Mouse (Mus musculus) left cerebral cortex, postnatal 25 days (tissue): ENCODE results near the gene Slc12a5. TPM values are rescaled to one million over a fixed set of nuclear protein-coding genes. Genes with fewer than 3 reads are reported as not detected.

ENCODE experiments used
- DNase-seq, 2 experiments: peaks; one replicate each; pipeline ENCODE4 v3.0.0; 2022; ENCODE audit warnings: low spot score in 2 of 2, mixed read lengths in 1 of 2
- intact Hi-C: fragments of 180-260 bp; cut with DNase I; formaldehyde crosslinking; loops from one replicate; pipeline ENCODE4 v1.15.1; 2025
- total RNA-seq, 2 experiments: library from RNA; stranded (reverse); gene quantifications; 2 replicates each; pipeline ENCODE4 v1.2.3; 2021

Gene Slc12a5
- total RNA-seq, 2 experiments from 2014 or later: 546 to 551 TPM

DNA sequence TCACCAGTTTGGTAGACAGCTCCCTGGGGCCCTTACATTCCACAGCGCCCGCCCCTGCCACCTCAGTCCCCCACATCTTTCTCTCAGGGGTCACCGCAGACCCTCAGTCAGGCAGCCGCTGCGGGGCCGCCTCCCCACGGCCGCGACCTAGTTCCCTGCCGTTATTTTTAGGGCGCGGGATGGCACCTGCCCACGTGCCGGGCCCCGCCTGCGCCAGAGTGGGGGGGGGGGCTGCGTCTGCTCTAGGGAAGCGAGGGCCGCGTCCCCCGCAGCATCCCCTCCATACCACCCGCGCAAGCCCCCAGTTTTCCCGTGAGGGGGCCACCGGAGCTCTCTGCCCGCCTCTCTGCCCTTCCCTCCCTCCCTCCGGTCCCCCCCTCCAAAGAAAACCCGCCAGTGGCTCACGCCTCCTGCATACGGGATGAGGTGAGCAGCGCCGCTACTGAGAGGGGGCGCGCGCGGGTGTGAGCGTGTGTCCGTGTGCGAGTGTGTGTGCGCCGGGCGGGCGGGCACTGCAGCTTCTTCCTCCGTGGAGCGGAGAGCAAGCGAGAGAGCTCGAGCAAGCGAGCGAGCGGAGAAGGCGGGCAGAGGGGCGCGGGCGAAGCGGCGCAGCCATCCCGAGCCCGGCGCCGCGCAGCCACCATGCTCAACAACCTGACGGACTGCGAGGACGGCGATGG is 7.3 kb downstream of the Slc12a5 start:
- DNase-seq: peak; percentile 85 to 91
- intact Hi-C loops: loop anchor here (1.0 to 2.0 kb wide), 4 partner anchors 26 to 321 kb away; partner anchors contain the start of gene Ncoa5

DNA sequence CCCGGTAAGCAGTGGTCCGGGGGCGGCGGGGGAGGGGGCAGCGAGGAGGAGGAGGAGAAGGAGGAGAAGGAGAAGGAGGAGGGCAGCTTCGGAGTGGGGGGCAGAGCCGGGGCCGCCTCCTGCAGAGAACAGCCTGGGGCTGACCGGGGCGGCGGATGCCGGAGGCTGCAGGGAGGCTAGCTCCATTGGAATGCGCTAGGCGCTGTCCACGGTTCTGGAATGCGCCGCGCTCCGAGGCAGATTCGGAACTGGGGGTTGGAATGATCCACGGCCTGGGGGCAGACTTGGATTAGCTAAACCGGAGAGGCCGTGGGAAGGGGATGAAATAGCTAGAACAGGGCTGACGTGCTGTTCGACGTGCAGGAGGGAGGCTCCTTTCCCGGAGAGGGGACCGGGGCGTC is 7.8 kb downstream of the Slc12a5 start:
- intact Hi-C loops: loop anchor here (1.0 to 2.0 kb wide), 4 partner anchors 26 to 320 kb away; partner anchors contain the start of gene Ncoa5
- DNase-seq: peak; percentile 54 to 56

DNA sequence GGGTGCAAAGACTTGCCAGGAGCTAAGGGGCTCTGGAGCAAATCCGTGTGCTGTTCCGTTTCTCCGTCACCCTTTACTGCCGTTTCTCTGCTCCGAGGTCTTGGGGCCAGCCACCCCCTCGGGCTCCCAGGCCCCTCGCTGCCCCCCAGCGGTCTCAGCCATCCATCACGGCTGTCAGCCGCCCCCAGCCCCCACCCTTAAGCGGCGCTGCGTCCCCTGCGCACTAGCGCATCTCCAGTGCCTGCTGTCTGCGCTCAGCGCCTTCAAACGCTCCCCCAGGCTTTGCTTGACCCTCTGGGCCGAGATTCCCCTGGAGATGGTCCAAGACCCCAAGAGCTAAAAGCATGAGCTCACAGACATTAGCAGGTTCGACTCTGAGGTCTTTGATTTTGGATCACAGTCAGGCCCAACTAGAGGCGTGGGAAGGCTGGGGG is 8.8 kb downstream of the Slc12a5 start:
- peak; percentile 51 to 72 for DNase-seq
- intact Hi-C loops: loop anchor here (2.0 kb wide), 1 partner anchor 319 kb away; no protein-coding TSS in a partner anchor

DNA sequence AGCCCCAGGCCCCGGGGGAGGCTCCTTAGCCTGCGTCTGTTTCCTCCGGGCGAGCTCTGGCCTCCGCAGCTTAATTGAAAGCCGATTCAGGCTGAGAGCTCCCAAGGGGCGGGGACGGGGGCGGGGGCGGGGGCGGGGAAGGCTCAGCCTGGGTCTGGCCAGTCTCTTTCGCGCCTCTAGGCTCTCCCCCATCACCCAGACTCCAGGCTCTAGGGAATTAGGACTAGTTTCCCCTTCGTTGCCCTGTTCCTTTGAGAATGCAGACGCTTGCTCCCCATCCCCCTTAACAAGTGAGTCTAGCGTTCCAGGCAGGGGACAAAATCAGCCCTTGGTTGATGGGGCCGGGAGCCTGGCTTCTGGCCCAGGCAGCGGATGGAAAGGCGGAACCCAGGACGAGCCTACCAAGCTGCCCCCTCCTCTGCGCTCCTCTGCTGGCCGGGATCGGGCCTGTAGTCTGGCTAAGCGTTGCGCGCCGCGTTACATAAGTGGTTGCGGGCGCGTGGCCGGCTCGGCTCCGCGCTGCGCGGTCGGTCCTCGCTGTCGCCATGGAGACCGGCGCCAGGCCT is 10.1 kb downstream of the Slc12a5 start:
- peak; percentile 81 for DNase-seq

DNA sequence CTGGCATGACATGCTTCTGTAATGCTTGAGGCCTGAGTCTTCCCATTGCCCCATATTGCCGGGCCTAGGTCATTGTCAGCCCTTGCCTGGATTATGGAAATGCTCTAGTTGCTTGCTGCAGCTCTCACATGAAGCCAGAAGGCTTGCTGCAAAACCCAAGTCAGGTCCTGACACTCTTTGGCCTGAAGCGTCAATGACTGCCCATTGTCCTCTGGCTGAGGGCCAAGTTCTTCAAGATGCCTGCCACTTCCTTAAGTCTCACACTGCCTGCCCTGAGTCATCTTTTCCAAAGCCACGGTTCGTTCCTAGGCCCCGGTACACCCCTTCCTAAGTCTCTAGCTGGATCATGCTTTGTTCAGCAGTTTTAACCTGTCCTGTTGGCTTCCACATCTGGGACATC is 12.0 kb downstream of the Slc12a5 start:
- no peak for DNase-seq
- intact Hi-C loops: no loop called here

More for the DNA sequence above, 10.1 kb downstream of the Slc12a5 start:
- intact Hi-C loops: no loop called here

DNA sequence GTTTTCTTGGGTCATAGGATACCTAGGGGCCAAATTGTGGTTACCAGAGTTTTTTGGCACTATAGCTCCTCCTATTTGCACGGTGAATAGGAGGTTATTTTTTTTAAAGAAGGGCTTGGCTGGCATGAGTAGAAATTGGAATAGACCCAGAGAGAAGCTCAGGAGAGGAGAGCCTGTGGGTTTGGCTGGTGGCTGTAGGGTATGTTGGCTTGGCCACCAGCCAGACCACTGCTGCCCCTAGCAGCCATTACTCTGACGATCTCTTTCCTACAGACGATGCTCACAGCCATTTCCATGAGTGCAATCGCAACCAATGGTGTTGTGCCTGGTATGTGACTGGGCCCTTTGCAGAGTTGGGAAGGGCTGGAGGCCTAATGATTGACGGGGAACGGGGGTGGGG is 15.0 kb downstream of the Slc12a5 start:
- intact Hi-C loops: no loop called here
- no peak for DNase-seq

DNA sequence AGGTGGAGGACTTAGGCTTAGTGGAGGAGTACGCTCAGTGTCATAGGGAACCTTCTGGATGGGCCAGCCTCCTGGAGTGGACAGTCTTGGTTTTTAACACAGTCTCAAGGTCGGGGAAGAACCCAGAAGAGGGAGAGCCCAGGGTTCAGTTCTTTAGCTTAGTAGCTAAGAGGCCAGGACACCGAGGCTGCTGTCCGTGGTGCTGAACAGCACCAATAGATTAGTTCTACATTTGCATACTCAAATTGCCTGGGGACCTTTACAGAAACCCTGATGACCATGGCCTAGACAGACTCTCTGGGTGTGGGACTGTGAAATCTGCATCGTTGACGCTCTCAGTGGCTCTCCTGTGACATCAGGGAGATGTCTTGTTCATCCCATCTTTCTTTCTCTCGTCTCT is 19.1 kb downstream of the Slc12a5 start:
- no peak for DNase-seq
- intact Hi-C loops: no loop called here

DNA sequence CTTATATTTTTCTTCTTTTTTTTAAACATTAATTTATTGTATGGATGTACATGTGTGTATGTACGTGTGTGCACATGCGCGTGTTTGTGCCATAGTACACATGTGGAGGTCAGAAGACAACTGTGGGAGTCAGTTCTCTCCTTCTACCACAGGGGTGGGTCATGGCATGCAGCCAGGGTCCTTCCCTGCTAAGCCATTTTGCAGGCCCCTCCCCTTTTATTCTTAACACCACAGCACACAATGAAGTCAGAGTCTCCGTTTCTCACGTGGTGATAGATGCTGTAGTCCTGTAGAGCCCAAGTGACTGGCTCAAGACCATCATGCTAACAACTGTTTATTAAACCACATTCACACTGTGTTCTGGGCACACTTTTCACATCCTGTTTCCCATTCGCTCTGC is 25.4 kb downstream of the Slc12a5 start:
- DNase-seq: no peak
- intact Hi-C loops: no loop called here

DNA sequence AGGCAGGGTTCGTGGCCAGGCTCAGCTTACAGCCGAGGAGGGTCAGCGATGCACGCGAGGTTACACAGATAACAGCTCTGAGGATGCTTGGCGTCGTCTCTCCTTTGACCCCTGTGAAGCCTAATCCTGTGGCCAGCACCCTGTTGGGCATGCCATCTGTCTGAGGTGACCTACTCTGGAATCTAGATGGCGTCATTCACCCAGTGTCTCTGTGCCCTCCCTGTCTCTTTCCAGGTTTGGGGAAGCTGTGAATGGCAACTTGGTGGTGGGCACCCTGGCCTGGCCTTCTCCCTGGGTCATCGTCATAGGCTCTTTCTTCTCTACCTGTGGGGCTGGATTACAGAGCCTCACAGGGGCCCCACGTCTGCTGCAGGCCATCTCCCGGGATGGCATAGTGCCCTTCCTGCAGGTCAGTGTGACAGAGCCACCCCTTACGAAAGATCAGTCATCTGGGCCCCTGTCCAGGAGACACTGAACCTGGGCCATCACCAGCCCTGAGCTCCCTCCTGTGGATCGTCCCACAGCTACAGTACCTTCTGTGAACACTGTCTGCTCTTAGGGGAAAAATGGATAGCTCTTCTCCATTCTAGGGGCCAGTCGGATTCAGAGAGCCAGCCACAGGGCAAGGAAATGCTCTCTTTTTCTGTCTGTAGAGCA is 25.9 kb downstream of the Slc12a5 start:
- intact Hi-C loops: no loop called here
- DNase-seq: no peak

DNA sequence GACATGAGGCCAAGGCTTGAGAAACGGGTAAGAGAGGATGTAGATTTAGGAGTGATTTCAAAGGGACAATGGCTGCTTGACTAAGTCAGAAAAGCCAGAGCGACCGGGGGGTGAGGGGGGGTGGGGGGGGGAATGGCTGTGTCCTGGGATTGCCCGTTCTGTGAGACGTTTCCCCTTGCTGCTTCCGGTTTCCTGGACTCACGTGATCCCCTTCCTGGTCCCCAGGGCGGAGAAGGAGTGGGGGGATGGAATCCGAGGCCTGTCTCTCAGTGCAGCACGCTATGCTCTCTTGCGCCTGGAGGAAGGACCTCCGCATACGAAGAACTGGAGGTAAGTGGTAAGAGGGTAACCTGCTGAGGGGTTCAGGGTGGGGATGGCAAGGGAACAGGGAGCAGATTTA is 28.2 kb downstream of the Slc12a5 start:
- intact Hi-C loops: no loop called here
- no peak for DNase-seq

DNA sequence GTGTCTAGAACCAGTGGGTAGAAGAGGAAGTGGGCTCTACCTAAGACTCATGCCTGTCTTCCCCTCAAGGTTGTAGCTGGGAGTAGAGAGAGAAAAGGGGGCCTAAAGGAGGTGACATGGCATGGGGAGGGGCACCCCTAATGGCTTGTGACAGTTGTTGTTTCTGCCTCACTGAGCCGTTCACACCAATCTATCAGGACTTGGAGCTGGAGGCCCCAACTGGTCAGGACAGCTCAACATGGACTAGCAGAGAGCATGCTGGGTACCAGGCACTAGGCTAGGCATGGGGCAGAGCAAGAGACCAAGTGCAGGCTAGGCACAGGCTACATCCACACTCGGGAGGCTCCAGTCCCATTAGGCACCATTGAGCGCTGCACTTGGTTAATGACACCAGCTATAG is 30.5 kb downstream of the Slc12a5 start:
- DNase-seq: no peak
- intact Hi-C loops: no loop called here

DNA sequence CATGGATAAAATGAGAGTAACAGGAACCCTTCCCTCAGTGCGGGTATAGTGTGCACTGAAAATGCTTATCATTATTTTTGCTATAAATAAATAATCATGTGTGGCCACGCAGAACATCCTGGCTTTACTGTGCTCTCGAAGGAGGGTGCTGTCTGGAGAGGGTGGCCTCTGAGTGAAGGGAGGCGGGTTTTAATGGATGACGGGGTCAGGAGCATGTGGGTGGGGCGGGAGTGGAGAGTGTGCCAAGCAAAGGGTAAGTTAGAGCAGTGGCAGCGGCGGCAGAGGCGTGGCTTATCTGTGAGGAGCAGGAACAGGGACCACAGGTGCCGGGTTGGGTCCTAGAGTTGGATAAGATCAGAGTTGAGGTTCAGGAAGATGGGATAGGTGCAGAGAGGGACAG is 31.2 kb downstream of the Slc12a5 start:
- intact Hi-C loops: no loop called here

DNA sequence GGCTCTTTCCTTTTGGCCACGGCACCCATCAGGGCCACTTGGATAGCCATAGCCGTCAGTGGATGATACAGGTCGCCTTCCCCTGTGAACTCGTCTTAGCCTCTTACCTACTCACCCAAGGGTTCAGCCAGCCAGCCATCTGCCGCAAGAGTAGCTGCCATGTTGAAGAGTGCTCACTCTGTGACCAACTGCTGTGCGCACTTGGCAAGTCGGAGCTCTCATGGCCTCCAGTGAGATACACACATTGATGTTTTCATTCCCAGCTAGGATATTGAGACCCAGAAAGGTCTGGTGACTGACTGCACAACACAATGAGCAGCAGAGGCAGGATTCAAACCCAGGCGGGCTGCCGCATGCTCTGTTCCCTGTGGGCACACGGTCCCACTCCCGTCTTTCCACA is 33.6 kb downstream of the Slc12a5 start:
- no peak for DNase-seq
- intact Hi-C loops: loop anchor here (1.0 kb wide), 1 partner anchor 26 kb away; no protein-coding TSS in a partner anchor

More for the DNA sequence above, 31.2 kb downstream of the Slc12a5 start:
- no peak for DNase-seq

DNA sequence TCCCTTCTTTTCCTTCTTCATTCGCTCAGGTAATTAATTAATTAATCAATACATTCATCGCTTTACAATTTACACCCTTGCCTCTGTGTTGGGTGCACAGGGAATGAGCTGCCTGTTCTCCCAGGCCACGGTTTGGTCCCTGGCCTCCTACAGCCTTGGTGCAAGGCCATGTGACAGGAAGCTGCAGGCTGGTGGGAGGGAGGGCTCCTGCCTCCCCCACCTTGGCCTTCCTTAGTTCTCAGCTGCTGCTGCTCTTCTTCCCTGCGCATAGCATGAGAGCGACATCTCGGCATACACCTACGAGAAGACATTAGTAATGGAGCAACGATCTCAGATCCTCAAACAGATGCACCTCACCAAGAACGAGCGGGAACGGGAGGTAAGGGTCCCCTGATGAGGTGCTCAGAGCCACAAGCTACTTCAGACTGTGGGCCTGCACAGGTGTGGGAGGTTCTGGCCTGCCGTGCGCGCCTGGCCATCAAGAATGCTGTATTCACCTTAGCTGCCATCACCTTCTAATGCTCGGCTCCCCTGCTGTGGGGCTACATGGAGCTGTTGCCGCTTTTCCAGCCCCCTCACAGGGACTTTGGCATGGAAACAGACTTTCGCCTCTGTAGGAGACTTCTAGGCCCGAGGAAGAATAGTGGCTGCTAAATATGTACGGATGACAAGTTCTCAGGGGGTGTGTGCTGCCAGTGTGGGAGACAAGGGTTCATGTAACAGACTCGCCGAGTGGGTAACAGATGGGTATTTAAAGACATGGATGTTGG is 34.2 kb downstream of the Slc12a5 start:
- DNase-seq: peak; percentile 62 to 94
- intact Hi-C loops: loop anchor here (1.0 kb wide), 1 partner anchor 27 kb away; no protein-coding TSS in a partner anchor

DNA sequence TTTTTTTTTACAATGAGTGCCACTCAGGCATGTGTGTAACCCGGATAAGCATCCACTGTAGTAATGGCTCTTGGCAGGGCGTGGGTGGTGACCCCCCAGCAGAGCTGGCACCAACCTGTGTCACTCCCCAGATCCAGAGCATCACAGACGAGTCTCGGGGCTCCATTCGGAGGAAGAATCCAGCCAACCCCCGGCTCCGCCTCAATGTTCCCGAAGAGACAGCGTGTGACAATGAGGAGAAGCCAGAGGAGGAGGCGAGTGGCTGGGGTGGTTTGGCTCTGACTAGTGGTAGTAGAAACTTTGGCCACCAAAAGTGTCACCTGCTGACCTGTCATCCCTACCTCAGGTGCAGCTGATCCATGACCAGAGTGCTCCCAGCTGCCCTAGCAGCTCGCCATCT is 35.4 kb downstream of the Slc12a5 start:
- DNase-seq: peak in 1 of 2 experiments; percentile 59
- intact Hi-C loops: no loop called here

DNA sequence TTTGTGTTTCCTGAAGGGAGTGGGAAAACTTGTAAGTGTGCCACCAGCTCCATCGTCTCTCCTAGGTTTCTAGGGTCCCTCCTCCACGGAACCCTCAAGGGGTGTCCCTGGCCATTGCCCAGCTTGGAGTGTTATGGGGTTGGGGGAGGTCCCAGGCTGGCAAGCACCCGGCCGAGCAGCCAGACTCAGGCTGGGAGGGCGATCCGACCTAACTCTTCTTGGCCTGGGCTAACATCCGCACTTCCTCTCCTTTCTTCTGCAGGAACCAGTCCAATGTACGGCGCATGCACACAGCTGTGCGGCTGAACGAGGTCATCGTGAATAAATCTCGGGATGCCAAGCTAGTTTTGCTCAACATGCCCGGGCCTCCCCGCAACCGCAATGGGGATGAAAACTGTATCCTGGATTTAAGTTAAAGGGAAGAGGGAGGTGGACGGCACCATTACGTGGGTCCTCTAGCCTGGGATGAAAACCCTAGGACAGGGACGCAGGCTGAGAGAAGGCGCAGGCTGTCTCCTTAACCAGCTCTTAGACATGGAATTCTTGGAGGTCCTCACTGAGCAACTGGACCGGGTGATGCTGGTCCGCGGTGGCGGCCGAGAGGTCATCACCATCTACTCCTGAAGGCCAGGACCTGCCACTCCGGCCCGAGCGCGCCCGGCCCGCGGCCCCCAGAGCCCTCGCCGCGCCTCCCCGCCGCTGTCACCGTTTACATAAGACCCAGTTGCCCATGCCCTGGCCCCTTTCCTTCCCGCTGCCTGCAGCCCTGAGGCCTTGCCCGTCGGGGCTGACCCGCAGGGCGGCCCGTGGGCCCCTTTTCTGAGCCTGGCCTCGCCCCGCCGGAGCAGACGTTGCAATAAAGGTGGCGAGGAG is 36.5 kb downstream of the Slc12a5 start:
- intact Hi-C loops: no loop called here
- DNase-seq: peak in 1 of 2 experiments; percentile 59

DNA sequence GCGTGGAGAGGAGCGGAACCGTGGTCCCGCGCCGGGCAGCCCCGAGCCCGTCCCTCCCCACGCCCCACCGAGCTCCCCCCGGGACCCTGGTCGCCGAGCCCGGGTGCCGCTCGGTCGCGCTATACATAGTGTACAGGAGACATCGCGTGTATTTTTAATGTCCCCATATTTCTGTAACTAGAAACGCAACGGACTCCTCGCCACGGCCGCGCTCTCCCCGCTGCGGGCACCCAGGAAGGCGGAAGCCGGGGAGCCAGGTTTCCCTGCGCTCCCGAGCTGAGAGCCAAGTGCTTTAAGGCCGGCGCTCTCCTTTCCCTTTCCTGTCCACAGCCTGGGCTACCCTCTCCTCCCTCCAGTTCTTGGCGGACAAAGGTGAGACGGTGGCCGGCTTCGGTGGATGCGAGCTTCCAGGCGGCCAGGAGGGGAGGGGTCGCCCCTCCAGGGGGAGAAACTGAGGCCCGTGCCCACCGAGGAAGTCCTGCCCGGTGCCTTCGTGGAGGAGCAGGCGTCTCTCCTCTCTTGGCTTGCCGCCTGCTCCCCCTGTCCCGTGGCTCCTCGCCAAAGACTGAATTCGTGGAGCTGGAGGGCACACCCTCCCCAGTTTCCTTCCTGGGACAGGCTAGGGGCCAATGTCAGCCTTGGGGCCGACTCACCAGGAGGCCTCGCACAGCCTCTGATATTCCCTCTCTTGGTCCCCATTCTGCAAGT is 37.3 kb downstream of the Slc12a5 start:
- no peak for DNase-seq
- intact Hi-C loops: no loop called here

DNA sequence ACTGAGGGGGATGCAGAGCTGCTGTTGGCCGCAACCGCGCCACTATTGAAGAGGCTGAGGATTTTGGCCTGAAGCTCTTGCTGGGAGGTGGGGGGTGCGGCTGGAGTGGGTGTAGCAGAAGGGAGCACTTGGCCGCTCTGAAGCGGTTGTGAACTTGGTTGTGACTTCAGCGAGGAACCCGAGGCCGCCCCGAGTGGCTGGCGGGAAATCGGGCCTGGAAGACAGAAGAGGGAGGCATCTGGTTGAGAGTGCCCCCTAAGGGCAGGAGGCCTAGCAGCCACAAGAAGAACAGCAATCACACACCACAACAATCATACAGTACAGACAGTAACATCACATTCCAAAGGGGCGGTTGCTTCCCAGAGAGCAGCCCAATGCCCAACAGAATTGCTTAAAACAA is 41.4 kb downstream of the Slc12a5 start:
- intact Hi-C loops: no loop called here
- DNase-seq: peak in 1 of 2 experiments; percentile 31
